Mouse (Mus musculus): ENCODE data around the gene Rnf130.

GRCm38 (mm10) chr11:50146121-50146520 lies 121.0 kb downstream of the Rnf130 start:
- TF ChIP-seq POLR2A (IDR thresholded peaks at IDR 0.05; ENCODE audit: low read depth, low read length) (no peak), CTCF (conservative IDR thresholded peaks at IDR 0.05; ENCODE audit: insufficient read depth, insufficient read length, low read depth, low read length) (no peak)

All from kidney, adult 2 months (tissue).